Mouse (Mus musculus) stomach, postnatal 0 days (tissue): ENCODE data around the gene Edf1.

ENCODE experiments used
- CTCF ChIP-seq: IDR thresholded peaks from 2 replicates; pipeline ENCODE4 v1.5.1; 2016; ENCODE audit warnings: antibody characterized with exemption, low read depth, mild to moderate bottlenecking, moderate library complexity
- EP300 ChIP-seq: optimal IDR thresholded peaks from 2 replicates; pipeline ENCODE3; 2016; ENCODE audit warnings: antibody characterized with exemption

GRCm38 (mm10) chr2:25584152-25584551 is 26.5 kb downstream of the Edf1 start:
- TF ChIP-seq CTCF, result no peak
- no peak for TF ChIP-seq EP300
